Mouse (Mus musculus) Patski (cell line): ENCODE results near the gene Vamp2. TPM values are rescaled to one million over a fixed set of nuclear protein-coding genes. Genes with fewer than 3 reads are reported as not detected.
A peak's percentile ranks its signal among the peaks of the same experiment; 100 is the strongest.
"Not testable (repeated sequence)": the region's sequence is repeated elsewhere in the genome, so short reads cannot be mapped to it uniquely, and the experiment has no call there.

ENCODE experiments used
- ATAC-seq: fragments of 100-300 bp; one replicate; pipeline ENCODE4 v1.8.0; 2021
- CTCF ChIA-PET: fragments of 350-600 bp; sonication (Branson Sonifier 250); formaldehyde crosslinking; loops from one replicate; lab custom pipeline; 2022; ENCODE audit warnings: inconsistent platforms; lab: Charles Lee
- POLR2A ChIA-PET: fragments of 350-600 bp; sonication (Branson Sonifier 250); formaldehyde crosslinking; loops from one replicate; lab custom pipeline; 2022; ENCODE audit warnings: antibody characterized with exemption, inconsistent platforms; lab: Charles Lee
- DNase-seq: peaks from one replicate; pipeline ENCODE4 v3.0.0-alpha.2; 2011; ENCODE audit warnings: low read depth, low spot score
- H3K27me3 ChIP-seq: fragments of 371-371 bp; one replicate; pipeline ENCODE4 v1.5.1; 2021
- CTCF ChIP-seq: fragments of 100-300 bp; IDR thresholded peaks from one replicate; pipeline ENCODE4 v1.5.1; 2021
- in situ Hi-C: fragments of 300-500 bp; cut with MboI; formaldehyde crosslinking; loops from 3 replicates; pipeline ENCODE4 v1.11.1; 2018; ENCODE audit warnings: low pct_unique_long_range_greater_than_20kb, mixed read lengths
- polyA plus RNA-seq: library from polyadenylated mRNA; unstranded; gene quantifications from one replicate; pipeline ENCODE4 v1.2.3, GENCODE M21; 2021

The Vamp2 gene
- polyA plus RNA-seq, 1 experiment from 2014 or later, result 62.4 TPM

DNA sequence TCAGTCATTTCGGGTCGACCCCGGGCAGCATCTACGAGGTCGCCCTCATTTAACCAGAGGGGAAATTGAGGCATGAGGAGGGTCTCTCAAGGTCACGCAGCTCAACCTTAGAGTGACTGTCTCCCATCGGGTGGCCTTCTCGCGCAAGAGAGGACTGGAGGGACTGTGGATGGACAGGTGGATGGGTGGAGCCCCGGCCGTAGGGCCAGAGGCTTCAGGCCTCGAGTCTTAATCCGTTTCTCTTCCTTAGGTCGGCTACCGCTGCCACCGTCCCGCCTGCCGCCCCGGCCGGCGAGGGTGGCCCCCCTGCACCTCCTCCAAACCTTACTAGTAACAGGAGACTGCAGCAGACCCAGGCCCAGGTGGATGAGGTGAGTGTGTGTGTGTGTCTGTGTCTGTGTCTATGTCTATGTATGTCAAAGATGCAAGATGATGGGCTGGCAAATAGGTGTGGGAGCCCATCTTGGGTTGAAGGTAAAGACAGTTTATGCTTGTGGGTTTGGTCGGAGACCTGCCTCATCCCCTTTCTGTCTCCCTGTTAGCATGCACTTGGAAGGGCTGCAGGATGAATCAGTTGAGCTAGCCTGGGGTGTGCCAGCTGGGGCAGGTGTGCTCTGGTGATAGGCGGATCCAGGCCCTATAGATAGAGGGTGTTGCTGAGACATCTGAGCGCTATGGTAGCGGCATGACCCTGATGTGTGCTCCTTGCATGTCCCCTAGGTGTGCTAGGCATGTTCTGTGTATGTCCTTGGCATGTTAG, 746 bp downstream of the Vamp2 start:
- POLR2A ChIA-PET, result interaction anchor here (0.8 to 1.5 kb wide), 2 partner anchors 17 to 20 kb away, joined by 3 to 4 read pairs; no protein-coding TSS in a partner anchor
- H3K27me3 ChIP-seq, result no peaks in the 10 kb centered on the region
- in situ Hi-C loops, result loop anchor here (25.0 kb wide), 1 partner anchor 898 kb away; the partner anchor contains the start of genes Ctdnep1, Elp5, Gabarap and Phf23
- CTCF ChIA-PET, result no interaction called here
- DNase-seq, result no peak
- ATAC-seq, result no peak
- TF ChIP-seq CTCF, result no peak

DNA sequence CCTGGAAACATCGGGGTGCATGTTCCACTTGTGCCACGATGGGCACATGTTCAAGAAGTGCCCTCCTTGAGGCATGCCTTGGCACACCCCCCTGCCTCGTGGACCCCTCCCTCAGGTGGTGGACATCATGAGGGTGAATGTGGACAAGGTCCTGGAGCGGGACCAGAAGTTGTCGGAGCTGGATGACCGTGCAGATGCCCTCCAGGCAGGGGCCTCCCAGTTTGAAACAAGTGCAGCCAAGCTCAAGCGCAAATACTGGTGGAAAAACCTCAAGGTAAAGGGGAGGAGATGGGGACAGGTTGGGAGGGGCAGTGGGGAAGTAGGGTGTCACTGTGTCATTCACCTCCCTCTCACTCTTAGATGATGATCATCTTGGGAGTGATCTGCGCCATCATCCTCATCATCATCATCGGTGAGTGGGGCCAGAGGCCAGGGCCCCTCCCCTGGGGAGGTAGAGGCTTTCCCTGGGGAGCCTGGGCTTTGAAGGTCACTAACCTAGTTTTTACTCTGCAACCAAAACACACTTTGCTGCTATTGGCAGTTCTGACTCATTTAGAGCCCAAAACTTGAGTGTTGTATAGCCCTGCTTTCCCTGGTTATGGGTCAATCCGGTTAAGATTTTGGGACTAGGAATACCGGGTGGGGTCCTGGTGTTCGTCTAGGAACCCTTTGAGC, 1.5 kb downstream of the Vamp2 start:
- POLR2A ChIA-PET, result interaction anchor here (1.5 kb wide), 1 partner anchor 17 kb away, joined by 4 read pairs; no protein-coding TSS in a partner anchor
- DNase-seq (no peak), ATAC-seq (no peak)
- no peaks in the 10 kb centered on the region for H3K27me3 ChIP-seq
- TF ChIP-seq CTCF, result no peak
- CTCF ChIA-PET, result no interaction called here
- in situ Hi-C loops, result loop anchor here (25.0 kb wide), 1 partner anchor 898 kb away; the partner anchor contains the start of genes Ctdnep1, Elp5, Gabarap and Phf23

DNA sequence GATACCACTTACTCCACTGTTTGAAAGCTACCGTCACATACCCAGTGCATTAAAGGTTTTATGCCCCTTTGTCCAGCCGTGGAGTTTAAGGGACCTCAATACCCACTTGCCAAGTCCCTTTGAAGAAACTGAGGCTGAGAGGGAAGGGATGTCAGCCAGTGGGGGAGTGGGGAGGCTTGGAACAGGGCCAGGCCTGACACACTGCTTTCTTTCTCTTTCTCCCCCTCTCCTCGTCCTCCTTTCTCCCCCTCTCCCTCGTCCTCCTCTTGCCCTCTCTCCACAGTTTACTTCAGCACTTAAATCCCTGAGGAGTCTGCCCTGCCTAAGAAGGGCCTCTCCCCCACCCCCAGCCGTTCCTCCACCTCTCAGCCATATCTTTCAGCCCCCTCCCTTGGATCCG, 2.1 kb downstream of the Vamp2 start:
- TF ChIP-seq CTCF, result no peak
- DNase-seq, result no peak
- CTCF ChIA-PET, result no interaction called here

DNA sequence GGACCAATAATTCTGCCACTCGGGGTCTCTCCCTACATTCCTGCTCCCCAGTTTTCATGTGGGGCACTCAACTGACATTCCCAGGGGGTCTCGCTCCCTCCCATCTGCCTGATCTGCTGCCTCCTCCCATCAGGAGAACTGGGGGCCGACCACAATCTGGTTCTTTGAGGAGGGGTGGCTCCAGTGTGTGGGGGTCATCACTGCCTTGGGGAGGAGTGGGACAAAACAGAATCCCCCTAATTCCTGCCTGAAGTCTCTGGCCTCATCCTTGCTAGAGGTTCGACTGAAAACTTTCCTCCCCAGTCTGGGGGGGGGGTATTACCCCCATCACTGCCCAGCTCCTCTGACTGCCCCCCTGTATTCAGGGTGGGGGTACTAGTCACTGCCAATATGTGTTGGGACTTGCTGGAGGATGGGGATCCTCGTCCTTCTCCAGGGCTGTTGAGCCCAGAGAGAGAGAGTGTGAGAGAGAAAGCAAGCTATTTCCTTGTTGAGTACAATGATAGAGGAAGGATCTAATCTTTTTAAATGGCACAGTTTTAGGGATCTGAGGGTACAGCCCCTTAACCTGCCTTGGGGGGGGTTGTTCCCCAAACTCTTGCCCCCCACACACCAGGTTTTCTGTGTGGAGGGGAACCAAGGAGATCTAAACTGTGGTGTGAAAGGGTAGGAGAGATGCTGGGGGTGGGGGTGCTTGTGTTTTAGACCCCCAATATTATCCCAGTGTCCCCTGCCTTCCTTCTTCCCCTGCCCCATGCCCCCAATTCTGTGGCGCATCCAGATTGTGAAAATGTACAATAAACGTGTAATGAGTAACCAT, 3.5 kb downstream of the Vamp2 start:
- no peak for DNase-seq
- in situ Hi-C loops, result loop anchor here (25.0 kb wide), 1 partner anchor 896 kb away; the partner anchor contains the start of genes Ctdnep1, Elp5, Gabarap and Phf23
- ChIA-PET POLR2A (interaction anchor here (0.8 kb wide), 1 partner anchor 12 kb away, joined by 3 read pairs; no protein-coding TSS in a partner anchor), CTCF (interaction anchor here (1.0 to 2.3 kb wide), 9 partner anchors 12 to 32 kb away, joined by 3 to 13 read pairs (median 5); partner anchors contain the start of genes 9130213A22Rik and Borcs6)
- no peak for TF ChIP-seq CTCF
- no peaks in the 10 kb centered on the region for H3K27me3 ChIP-seq
- no peak for ATAC-seq

More for the DNA sequence above, 2.1 kb downstream of the Vamp2 start:
- POLR2A ChIA-PET, result interaction anchor here (0.7 to 1.5 kb wide), 2 partner anchors 14 to 18 kb away, joined by 3 to 4 read pairs; no protein-coding TSS in a partner anchor
- ATAC-seq, result no peak
- no peaks in the 10 kb centered on the region for H3K27me3 ChIP-seq
- in situ Hi-C loops, result loop anchor here (25.0 kb wide), 1 partner anchor 897 kb away; the partner anchor contains the start of genes Ctdnep1, Elp5, Gabarap and Phf23

DNA sequence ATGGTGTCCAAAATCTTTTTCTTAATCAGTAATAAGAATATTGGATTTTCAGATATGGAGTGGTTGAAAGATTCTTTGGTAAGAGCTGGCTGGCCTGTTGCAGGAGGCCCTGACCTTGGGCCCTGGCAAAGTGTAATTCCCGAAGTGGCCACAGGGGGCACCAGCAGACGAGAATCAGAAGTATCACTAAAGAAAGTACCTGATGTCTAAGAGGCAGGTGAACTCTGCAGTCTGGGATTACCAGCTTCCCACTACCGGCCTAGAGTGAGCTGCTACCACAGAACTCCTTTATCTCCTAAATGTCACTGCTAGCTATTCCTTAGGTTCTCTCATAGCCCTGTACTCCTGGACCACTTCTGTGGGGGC, 4.1 kb downstream of the Vamp2 start:
- no peak for TF ChIP-seq CTCF
- ChIA-PET CTCF (interaction anchor here (0.8 to 2.3 kb wide), 11 partner anchors 13 to 33 kb away, joined by 3 to 13 read pairs (median 5); partner anchors contain the start of genes 9130213A22Rik and Borcs6), POLR2A (interaction anchor here (0.8 kb wide), 1 partner anchor 13 kb away, joined by 3 read pairs; no protein-coding TSS in a partner anchor)
- ATAC-seq, result no peak
- H3K27me3 ChIP-seq, result no peaks in the 10 kb centered on the region
- DNase-seq, result no peak
- in situ Hi-C loops, result loop anchor here (25.0 kb wide), 1 partner anchor 895 kb away; the partner anchor contains the start of genes Ctdnep1, Elp5, Gabarap and Phf23

DNA sequence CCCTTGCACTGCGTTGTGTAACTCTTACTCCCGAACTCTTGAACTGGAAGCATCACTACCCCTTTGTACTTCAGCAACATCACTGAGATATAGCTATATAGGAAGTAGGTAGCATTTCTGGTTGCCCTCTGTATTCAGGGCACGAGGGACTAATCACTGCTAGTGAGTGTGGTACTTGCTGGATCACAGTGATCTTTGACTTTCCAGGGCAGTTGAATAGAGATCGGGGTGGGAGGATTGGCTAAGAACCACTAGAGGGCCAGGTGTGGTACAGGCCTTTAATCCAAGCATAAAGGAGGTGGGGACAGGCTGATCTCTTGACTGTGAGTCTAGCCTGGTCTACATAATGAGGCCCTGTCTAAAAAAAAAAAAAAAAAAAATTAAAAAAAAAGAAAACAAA, 4.6 kb downstream of the Vamp2 start:
- no peak for TF ChIP-seq CTCF
- ChIA-PET CTCF (interaction anchor here (0.8 to 2.3 kb wide), 12 partner anchors 11 to 33 kb away, joined by 3 to 13 read pairs (median 4); partner anchors contain the start of genes 9130213A22Rik and Borcs6), POLR2A (interaction anchor here (0.8 kb wide), 1 partner anchor 13 kb away, joined by 3 read pairs; no protein-coding TSS in a partner anchor)
- ATAC-seq (no peak), DNase-seq (no peak)
- in situ Hi-C loops, result loop anchor here (25.0 kb wide), 1 partner anchor 894 kb away; the partner anchor contains the start of genes Ctdnep1, Elp5, Gabarap and Phf23
- no peaks in the 10 kb centered on the region for H3K27me3 ChIP-seq

DNA sequence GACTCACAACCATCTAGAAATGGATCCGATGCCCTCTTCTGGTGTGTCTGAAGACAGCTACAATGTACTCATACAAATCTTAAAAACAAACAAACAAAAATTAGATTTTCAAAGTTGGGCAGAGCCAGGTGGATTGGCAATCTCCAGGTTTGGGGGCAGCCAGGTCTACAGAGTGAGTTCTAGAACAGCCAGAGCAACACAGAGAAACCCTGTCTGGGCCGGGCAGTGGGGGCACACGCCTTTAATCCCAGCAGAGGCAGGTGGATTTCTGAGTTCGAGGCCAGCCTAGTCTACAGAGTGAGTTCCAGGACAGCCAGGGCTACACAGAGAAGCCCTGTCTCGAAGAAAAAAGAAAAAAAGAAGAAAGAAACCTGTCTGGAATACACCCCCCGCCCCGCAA, 5.6 kb downstream of the Vamp2 start:
- ChIA-PET POLR2A (interaction anchor here (0.5 to 1.5 kb wide), 5 partner anchors 17 to 36 kb away, joined by 3 to 4 read pairs (median 3); partner anchors contain the start of gene 9130213A22Rik), CTCF (interaction anchor here (1.0 to 2.3 kb wide), 8 partner anchors 12 to 54 kb away, joined by 3 to 5 read pairs (median 4); no protein-coding TSS in a partner anchor)
- DNase-seq, H3K27me3 ChIP-seq, ATAC-seq: not testable (repeated sequence)
- in situ Hi-C loops, result loop anchor here (25.0 kb wide), 1 partner anchor 893 kb away; the partner anchor contains the start of genes Ctdnep1, Elp5, Gabarap and Phf23

DNA sequence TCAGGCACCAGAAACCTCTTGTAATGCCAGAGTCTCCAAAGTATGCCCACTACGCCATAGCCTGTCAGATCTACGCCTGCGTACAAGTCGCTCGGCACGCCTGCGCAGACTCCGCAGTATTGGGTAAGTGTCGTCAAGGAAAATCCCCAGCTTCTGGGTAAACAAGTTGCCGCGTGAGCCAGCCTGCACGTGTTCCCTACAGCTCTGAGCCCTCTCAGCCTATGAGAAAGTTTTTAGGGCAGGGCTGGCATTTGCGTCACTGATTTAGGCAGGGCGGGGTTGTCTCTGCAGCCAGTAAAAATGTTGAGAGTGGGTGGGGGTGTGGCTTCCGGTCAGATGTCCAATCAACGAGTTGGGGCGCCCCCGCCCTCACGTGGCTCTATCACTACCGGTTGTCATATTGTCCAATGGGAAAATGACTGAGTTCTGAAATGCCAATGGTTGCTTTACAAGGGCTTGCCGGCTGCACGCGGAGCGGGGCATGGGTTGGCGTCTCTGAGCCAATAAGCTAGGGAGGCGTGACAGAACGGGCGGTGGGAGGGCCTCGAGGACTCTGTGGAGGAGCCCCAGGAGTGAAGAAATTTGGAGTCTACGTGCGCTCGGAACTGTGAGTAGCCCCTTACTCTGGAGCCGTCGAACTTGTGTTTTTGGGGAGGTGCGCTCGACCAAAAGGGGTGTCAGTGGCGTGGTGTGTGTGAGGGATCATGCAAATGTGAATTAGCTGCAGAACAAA, 6.6 kb downstream of the Vamp2 start, which contains the start of gene Per1:
Gene Per1 (plus strand): TSS at position 521 of the 733 bp plus-strand sequence.
- ATAC-seq, result peak; percentile 60
- ChIA-PET CTCF (interaction anchor here (1.0 to 2.3 kb wide), 9 partner anchors 15 to 162 kb away, joined by 3 to 5 read pairs (median 4); partner anchors contain the start of gene 9130213A22Rik), POLR2A (interaction anchor here (0.5 to 1.5 kb wide), 6 partner anchors 16 to 37 kb away, joined by 3 to 4 read pairs (median 3); partner anchors contain the start of gene 9130213A22Rik)
- peak; percentile 96 for DNase-seq
- in situ Hi-C loops, result loop anchor here (5.0 to 25.0 kb wide), 2 partner anchors 317 to 892 kb away; partner anchors contain the start of genes Ctdnep1, Elp5, Gabarap and Kdm6b
- no peaks in the 10 kb centered on the region for H3K27me3 ChIP-seq
- no peak for TF ChIP-seq CTCF
